Mouse (Mus musculus) C2C12 (cell line): ENCODE data around the gene Mprip. TPM values are rescaled to one million over a fixed set of nuclear protein-coding genes. Genes with fewer than 3 reads are reported as not detected.

ENCODE experiments used
- H3K27me3 ChIP-seq: one replicate; pipeline ENCODE4 v1.6.1; 2011; ENCODE audit not compliant: control insufficient read depth, insufficient read depth, insufficient read length
- H3K36me3 ChIP-seq: one replicate; pipeline ENCODE4 v1.6.1; 2011; ENCODE audit not compliant: control insufficient read depth, insufficient read depth
- H3K4me3 ChIP-seq: one replicate; pipeline ENCODE4 v1.5.1; 2011; ENCODE audit warnings: mild to moderate bottlenecking, control low read depth; ENCODE audit not compliant: poor library complexity, insufficient read depth, severe bottlenecking
- H3K79me2 ChIP-seq: one replicate; pipeline ENCODE4 v1.6.1; 2011; ENCODE audit not compliant: control insufficient read depth, insufficient read depth
- H3K79me3 ChIP-seq: one replicate; pipeline ENCODE4 v1.6.1; 2011; ENCODE audit warnings: low read depth, control low read depth
- H3ac ChIP-seq: one replicate; pipeline ENCODE3; 2011; ENCODE audit warnings: low read depth; ENCODE audit not compliant: control insufficient read depth, insufficient read length
- CEBPB ChIP-seq: IDR thresholded peaks from one replicate; pipeline ENCODE4 v1.6.1; 2011; ENCODE audit warnings: low read depth, mild to moderate bottlenecking, control low read depth, moderate library complexity
- CTCF ChIP-seq: IDR thresholded peaks from one replicate; pipeline ENCODE4 v1.5.1; 2011; ENCODE audit not compliant: control insufficient read depth, insufficient read depth, insufficient read length
- FOSL1 ChIP-seq: IDR thresholded peaks from one replicate; pipeline ENCODE4 v1.8.0; 2011; ENCODE audit warnings: mild to moderate bottlenecking, low read length; ENCODE audit not compliant: poor library complexity, insufficient read depth, severe bottlenecking
- MAX ChIP-seq: IDR thresholded peaks from one replicate; pipeline ENCODE4 v1.6.1; 2011; ENCODE audit warnings: mild to moderate bottlenecking, control low read depth
- MYOD1 ChIP-seq: IDR thresholded peaks from one replicate; pipeline ENCODE4 v1.6.1; 2011; ENCODE audit warnings: low read depth; ENCODE audit not compliant: control insufficient read depth, insufficient read length
- MYOG ChIP-seq: IDR thresholded peaks from one replicate; pipeline ENCODE4 v1.6.1; 2011; ENCODE audit not compliant: control insufficient read depth, insufficient read length; ENCODE audit errors: extremely low read depth
- USF1 ChIP-seq: IDR thresholded peaks from one replicate; pipeline ENCODE4 v1.6.1; 2011; ENCODE audit warnings: low read depth, mild to moderate bottlenecking, control low read depth, moderate library complexity
- polyA plus RNA-seq: library from polyadenylated mRNA; unstranded; fragments of >200 nt; fragmentation: generic; extraction: Trizol; gene quantifications from one replicate; pipeline ENCODE4 v1.2.1, GENCODE M21; 2012; ENCODE audit warnings: missing spikeins

The Mprip gene
- polyA plus RNA-seq, 1 experiment: 257 TPM

DNA sequence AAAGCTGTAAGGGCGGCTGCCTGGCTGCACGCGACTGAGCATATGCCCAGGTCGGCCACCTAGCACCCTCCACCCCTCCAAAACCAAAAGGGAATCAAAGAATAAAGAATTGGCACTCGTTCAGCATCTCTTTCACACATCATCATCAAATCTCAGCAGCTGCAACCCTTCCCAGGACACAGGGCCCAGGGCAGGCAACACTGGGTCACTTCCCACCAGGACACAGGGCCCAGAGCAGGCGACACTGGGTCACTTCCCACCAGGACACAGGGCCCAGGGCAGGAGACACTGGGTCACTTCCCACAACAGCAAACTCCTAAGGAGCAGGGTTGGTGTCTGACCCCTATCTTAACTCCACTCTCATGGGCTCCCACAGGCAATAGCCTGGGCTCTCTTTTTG is 132.3 kb downstream of the Mprip start:
- no peaks in the 10 kb centered on the region for H3K27me3 ChIP-seq
- peaks cover 62% of the 10 kb centered on the region for H3K36me3 ChIP-seq
- no peak for TF ChIP-seq CEBPB
- no peak for TF ChIP-seq MYOD1
- TF ChIP-seq USF1: no peak
- TF ChIP-seq CTCF: no peak
- no peak for TF ChIP-seq MAX
- TF ChIP-seq MYOG: no peak
- TF ChIP-seq FOSL1: no peak
- H3K79me3 ChIP-seq: no peaks in the 10 kb centered on the region
- H3K79me2 ChIP-seq: no peaks in the 10 kb centered on the region
- no peak overlapping the region for H3ac ChIP-seq
- H3K4me3 ChIP-seq: no peak overlapping the region

DNA sequence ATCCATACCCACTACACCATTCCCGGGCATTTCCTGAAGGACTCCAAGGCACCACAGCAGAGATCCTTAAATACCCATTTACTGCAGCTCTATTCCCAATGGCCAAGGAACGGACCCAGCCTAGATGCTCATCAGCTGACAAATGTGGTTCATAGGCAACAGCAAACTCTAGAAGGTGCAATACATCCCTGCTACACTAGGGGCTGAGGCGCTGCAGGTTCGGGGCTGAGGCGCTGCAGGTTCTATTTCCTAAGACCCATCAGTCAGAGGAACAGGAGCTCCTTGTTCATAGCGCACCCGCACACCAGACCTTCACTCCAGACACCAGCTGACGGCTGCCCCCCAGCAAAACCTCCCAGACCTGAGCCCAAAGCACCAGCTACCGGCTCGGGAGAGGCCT is 139.3 kb downstream of the Mprip start:
- Histone ChIP-seq H3ac (no peak overlapping the region), H3K79me3 (no peaks in the 10 kb centered on the region), H3K36me3 (peaks cover 75% of the 10 kb centered on the region), H3K79me2 (no peaks in the 10 kb centered on the region), H3K27me3 (no peaks in the 10 kb centered on the region), H3K4me3 (no peak overlapping the region)
- TF ChIP-seq USF1 (no peak), CTCF (no peak), CEBPB (no peak), MAX (no peak), FOSL1 (no peak), MYOG (no peak), MYOD1 (no peak)

DNA sequence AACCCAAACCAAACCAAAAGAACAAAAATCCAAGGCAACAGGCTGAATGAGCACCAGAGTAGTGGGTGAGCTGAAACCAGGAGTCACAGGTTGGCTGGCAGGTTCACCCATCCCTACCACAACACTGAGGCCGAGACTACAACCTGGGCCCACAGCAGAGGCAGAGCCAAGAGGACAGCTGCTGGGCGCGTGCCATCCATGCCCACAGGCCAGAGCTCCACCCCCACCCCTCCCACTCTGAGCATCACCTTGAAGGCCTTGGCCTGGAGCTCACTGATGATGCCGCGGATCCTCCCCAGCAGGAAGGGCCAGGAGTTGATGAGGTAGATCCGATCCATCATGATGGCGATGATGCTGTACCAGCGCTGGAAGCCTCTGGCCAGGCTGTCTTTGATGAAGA is 140.8 kb downstream of the Mprip start:
- Histone ChIP-seq H3K27me3 (no peaks in the 10 kb centered on the region), H3ac (no peak overlapping the region), H3K36me3 (peaks cover 73% of the 10 kb centered on the region), H3K79me3 (no peaks in the 10 kb centered on the region), H3K4me3 (no peak overlapping the region), H3K79me2 (no peaks in the 10 kb centered on the region)
- no peak for TF ChIP-seq CTCF
- TF ChIP-seq FOSL1: no peak
- no peak for TF ChIP-seq USF1
- no peak for TF ChIP-seq CEBPB
- no peak for TF ChIP-seq MYOG
- TF ChIP-seq MYOD1: no peak
- TF ChIP-seq MAX: no peak

DNA sequence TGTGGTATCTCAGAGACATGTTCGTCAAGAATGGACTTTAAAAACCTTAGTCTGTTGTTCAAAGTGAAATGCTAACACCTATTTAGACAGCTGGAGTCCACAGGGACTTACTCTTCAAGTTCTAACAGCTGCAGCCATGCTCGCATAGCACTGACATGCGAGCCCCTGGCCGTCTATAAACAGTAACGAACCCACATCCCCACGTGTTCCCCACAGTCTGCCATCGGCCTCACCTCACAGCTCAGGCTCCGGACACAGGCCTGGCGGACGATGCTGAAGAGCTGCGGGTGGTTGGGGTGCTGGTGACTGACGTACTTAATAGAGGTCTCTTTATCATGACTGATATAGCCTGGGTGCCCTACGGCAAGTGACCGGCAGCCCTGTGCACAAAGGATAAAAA is 142.4 kb downstream of the Mprip start:
- no peaks in the 10 kb centered on the region for H3K27me3 ChIP-seq
- H3K4me3 ChIP-seq: no peak overlapping the region
- H3K79me3 ChIP-seq: no peaks in the 10 kb centered on the region
- no peak for TF ChIP-seq MAX
- no peak for TF ChIP-seq CEBPB
- TF ChIP-seq MYOG: no peak
- TF ChIP-seq USF1: no peak
- peaks cover 15% of the 10 kb centered on the region for H3K79me2 ChIP-seq
- no peak overlapping the region for H3ac ChIP-seq
- H3K36me3 ChIP-seq: peaks cover 65% of the 10 kb centered on the region

DNA sequence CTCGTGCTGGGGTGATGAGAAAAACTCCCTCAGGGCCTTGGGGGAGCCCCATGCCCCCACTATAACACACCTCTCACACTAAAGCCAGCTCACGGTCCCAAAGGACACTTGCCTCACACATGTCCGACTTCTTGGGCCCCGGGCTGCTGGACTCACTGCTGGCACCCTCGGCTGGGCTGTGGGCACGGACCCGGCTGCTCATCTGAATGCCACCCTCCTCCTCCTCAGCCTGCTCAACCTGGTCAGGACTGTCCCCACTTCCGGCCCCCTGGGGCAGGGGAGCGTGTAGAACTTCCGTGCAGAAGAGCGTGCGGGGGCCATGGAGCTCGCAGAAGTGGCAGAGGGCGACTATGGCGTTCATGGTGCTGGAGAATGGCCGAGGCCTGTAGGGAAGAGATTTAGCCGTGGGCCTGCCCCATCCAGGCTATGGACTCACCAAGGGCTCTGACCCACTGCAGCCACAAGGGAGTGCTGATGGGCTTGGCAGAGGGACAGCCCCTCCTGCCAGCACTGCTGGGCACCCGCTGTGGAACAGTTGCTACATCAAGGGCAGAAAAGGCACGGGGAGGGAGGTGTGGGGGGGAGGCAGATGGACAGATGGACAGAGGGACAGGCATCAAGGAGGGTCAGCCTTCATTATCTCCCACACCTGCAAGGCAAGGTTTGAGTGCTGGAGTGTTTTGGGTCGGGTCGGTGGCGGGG is 143.5 kb downstream of the Mprip start:
- Histone ChIP-seq H3K36me3 (peaks cover 56% of the 10 kb centered on the region), H3K4me3 (no peak overlapping the region)

DNA sequence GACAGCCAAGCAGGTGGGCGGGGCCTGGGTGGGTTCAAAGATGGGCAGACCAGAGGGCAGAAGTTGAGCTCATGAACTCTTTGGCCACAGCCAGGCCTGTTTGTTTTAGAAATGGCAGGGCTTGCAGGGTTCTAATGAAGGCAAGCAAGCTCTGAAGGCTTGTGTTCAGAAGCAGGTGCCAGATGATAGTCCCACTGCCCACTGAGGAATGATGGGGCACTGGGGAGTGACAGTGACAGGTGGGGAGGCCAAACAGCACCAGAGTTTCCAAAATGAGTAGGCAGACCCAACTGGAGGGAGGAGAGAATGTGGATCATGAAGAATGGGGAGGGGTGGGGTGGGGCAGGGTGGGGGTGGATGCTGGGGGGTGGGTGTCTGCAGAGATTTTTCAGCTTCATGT is 144.2 kb downstream of the Mprip start:
- TF ChIP-seq CTCF (no peak), FOSL1 (no peak), MYOD1 (peak; percentile 63)
- Histone ChIP-seq H3ac (no peak overlapping the region), H3K79me2 (peaks cover 26% of the 10 kb centered on the region), H3K27me3 (no peaks in the 10 kb centered on the region), H3K36me3 (peaks cover 49% of the 10 kb centered on the region), H3K79me3 (peaks cover 2% of the 10 kb centered on the region), H3K4me3 (no peak overlapping the region)

More for the DNA sequence above, 143.5 kb downstream of the Mprip start:
- TF ChIP-seq FOSL1 (no peak), CEBPB (no peak), MYOG (no peak), MAX (no peak), USF1 (no peak), MYOD1 (no peak), CTCF (peak; percentile 6)
- no peak overlapping the region for H3ac ChIP-seq
- peaks cover 2% of the 10 kb centered on the region for H3K79me3 ChIP-seq
- H3K79me2 ChIP-seq: peaks cover 25% of the 10 kb centered on the region
- H3K27me3 ChIP-seq: no peaks in the 10 kb centered on the region
